Mouse (Mus musculus) erythroid progenitor cell, adult 5-6 weeks (primary cell): Measurements from ENCODE around the gene Selenbp2. TPM values are rescaled to one million over a fixed set of nuclear protein-coding genes. Genes with fewer than 3 reads are reported as not detected.
"Not testable (repeated sequence)": the region's sequence is repeated elsewhere in the genome, so short reads cannot be mapped to it uniquely, and the experiment has no call there.

ENCODE experiments used
- ATAC-seq: replicated peaks from 2 replicates; pipeline ENCODE4 v1.8.0; 2016; ENCODE audit warnings: moderate number of reproducible peaks, mild to moderate bottlenecking, moderate TSS enrichment, inconsistent platforms; ENCODE audit not compliant: poor library complexity, low FRiP score, severe bottlenecking
- total RNA-seq, 2 experiments: library from RNA; stranded (forward) in 1 of 2; stranded (reverse) in 1 of 2; fragments of 150-400 nt in 1 of 2; fragments of 186-747, 209-891 nt in 1 of 2; gene quantifications; 2 replicates each; pipeline versions ENCODE4 v1.2.3 to v1.2.4; 2015 to 2017; ENCODE audit warnings: low replicate concordance in 2 of 2

The Selenbp2 gene
- total RNA-seq (2015; ENCODE audit: low replicate concordance) (not detected in 2 replicates), total RNA-seq (2017; ENCODE audit: low replicate concordance) (not detected in 2 replicates)

GRCm38 (mm10) chr3:94693329-94693825 lies at the start of gene Selenbp2:
Gene Selenbp2 (plus strand): TSS chr3:94693556.
- ATAC-seq = no peak

- ATAC-seq = no peak
Observed at GRCm38 (mm10) chr3:94648755-94649590, 44.4 kb upstream of the Selenbp2 start.

- no peak for ATAC-seq
Observed at GRCm38 (mm10) chr3:94650409-94650808, 42.9 kb upstream of the Selenbp2 start.

- not testable (repeated sequence) for ATAC-seq
Observed at GRCm38 (mm10) chr3:94653967-94654366, 39.4 kb upstream of the Selenbp2 start.

- peak; percentile 52 for ATAC-seq
Observed at GRCm38 (mm10) chr3:94657852-94658739, 35.3 kb upstream of the Selenbp2 start.

- peak; percentile 92 for ATAC-seq
Observed at GRCm38 (mm10) chr3:94658740-94659095, 34.6 kb upstream of the Selenbp2 start, which contains the start of gene Tuft1. Gene Tuft1 (minus strand): TSS chr3:94658872.

GRCm38 (mm10) chr3:94659142-94659748 lies 34.1 kb upstream of the Selenbp2 start:
- peak; percentile 79 for ATAC-seq

GRCm38 (mm10) chr3:94660841-94661240 lies 32.5 kb upstream of the Selenbp2 start:
- not testable (repeated sequence) for ATAC-seq

GRCm38 (mm10) chr3:94665060-94665802 lies 28.1 kb upstream of the Selenbp2 start:
- ATAC-seq = peak; percentile 62

- ATAC-seq = peak; percentile 77
Observed at GRCm38 (mm10) chr3:94665896-94666295, 27.5 kb upstream of the Selenbp2 start.

- not testable (repeated sequence) for ATAC-seq
Observed at GRCm38 (mm10) chr3:94675101-94675500, 18.3 kb upstream of the Selenbp2 start.

- no peak for ATAC-seq
Observed at GRCm38 (mm10) chr3:94679351-94679841, 14.0 kb upstream of the Selenbp2 start.

- not testable (repeated sequence) for ATAC-seq
Observed at GRCm38 (mm10) chr3:94680032-94680431, 13.3 kb upstream of the Selenbp2 start.

- no peak for ATAC-seq
Observed at GRCm38 (mm10) chr3:94680783-94681182, 12.6 kb upstream of the Selenbp2 start.

- ATAC-seq = no peak
Observed at GRCm38 (mm10) chr3:94683646-94684045, 9.7 kb upstream of the Selenbp2 start.

- peak; percentile 89 for ATAC-seq
Observed at GRCm38 (mm10) chr3:94685989-94686772, 7.2 kb upstream of the Selenbp2 start.

- not testable (repeated sequence) for ATAC-seq
Observed at GRCm38 (mm10) chr3:94688698-94689097, 4.7 kb upstream of the Selenbp2 start.

- not testable (repeated sequence) for ATAC-seq
Observed at GRCm38 (mm10) chr3:94689195-94689594, 4.2 kb upstream of the Selenbp2 start.
